Mouse (Mus musculus) kidney, embryonic 15.5 days (tissue): ENCODE data around the gene Clca3a1. TPM values are rescaled to one million over a fixed set of nuclear protein-coding genes. Genes with fewer than 3 reads are reported as not detected.
A peak's percentile ranks its signal among the peaks of the same experiment; 100 is the strongest.
"Not testable (repeated sequence)": the region's sequence is repeated elsewhere in the genome, so short reads cannot be mapped to it uniquely, and the experiment has no call there.

Experiments
- ATAC-seq: fragments of 200-750 bp; cut with Nextera tagmentation; replicated peaks from 2 replicates; pipeline ENCODE4 v1.8.0; 2017; ENCODE audit warnings: moderate TSS enrichment; ENCODE audit not compliant: low FRiP score
- H3K27ac ChIP-seq: fragments of 300-500 bp; sonication (generic); 2 replicates; pipeline ENCODE4 v1.5.1; 2015; ENCODE audit warnings: mild to moderate bottlenecking, inconsistent platforms
- H3K27me3 ChIP-seq: fragments of 300-500 bp; sonication (generic); 2 replicates; pipeline ENCODE4 v1.6.1; 2015; ENCODE audit warnings: inconsistent platforms
- H3K36me3 ChIP-seq: fragments of 300-500 bp; sonication (generic); 2 replicates; pipeline ENCODE4 v1.6.1; 2015; ENCODE audit warnings: inconsistent platforms
- H3K4me1 ChIP-seq: fragments of 300-500 bp; sonication (generic); 2 replicates; pipeline ENCODE4 v1.6.1; 2015; ENCODE audit warnings: inconsistent platforms
- H3K4me2 ChIP-seq: fragments of 300-500 bp; sonication (generic); 2 replicates; pipeline ENCODE4 v1.6.1; 2015; ENCODE audit warnings: moderate library complexity, mild to moderate bottlenecking, inconsistent platforms
- H3K4me3 ChIP-seq: fragments of 300-500 bp; sonication (generic); replicated peaks from 2 replicates; pipeline ENCODE4 v1.5.1; 2015; ENCODE audit warnings: mild to moderate bottlenecking, inconsistent platforms
- H3K9ac ChIP-seq: fragments of 300-500 bp; sonication (generic); 2 replicates; pipeline ENCODE4 v1.6.1; 2015; ENCODE audit warnings: mild to moderate bottlenecking, inconsistent platforms
- H3K9me3 ChIP-seq: fragments of 300-500 bp; sonication (generic); replicated peaks from 2 replicates; pipeline ENCODE4 v1.6.1; 2016; ENCODE audit warnings: inconsistent platforms
- WGBS: fragments of 180-500 bp; shearing (Covaris S2); methylation state at CpG from one replicate; pipeline ENCODE4 v1.1.7; 2015; ENCODE audit warnings: mixed read lengths; 5-methylcytosine and 5-hydroxymethylcytosine counted together
- polyA plus RNA-seq: library from polyadenylated mRNA; unstranded; fragments of >200 nt; fragmentation: Nextera tagmentation; extraction: Ambion mirVana; gene quantifications from 2 replicates; pipeline ENCODE4 v1.2.1, GENCODE M21; 2015

Gene Clca3a1
- polyA plus RNA-seq, 1 experiment from 2014 or later: 11.4 TPM

GRCm38 (mm10) chr3:144747706-144748105 is 13.1 kb downstream of the Clca3a1 start:
- not testable (repeated sequence) for H3K9me3 ChIP-seq, H3K36me3 ChIP-seq, H3K4me3 ChIP-seq, H3K27ac ChIP-seq, H3K4me1 ChIP-seq, H3K9ac ChIP-seq, H3K4me2 ChIP-seq, ATAC-seq, H3K27me3 ChIP-seq
- WGBS: 60% methylated on average over 3 of the region's 3 CpGs

- H3K9me3 ChIP-seq, H3K4me1 ChIP-seq, H3K27me3 ChIP-seq, ATAC-seq, H3K9ac ChIP-seq, H3K36me3 ChIP-seq, H3K4me2 ChIP-seq, H3K4me3 ChIP-seq, H3K27ac ChIP-seq: not testable (repeated sequence)
- 78% methylated on average over 24 of the region's 24 CpGs for WGBS
Observed at GRCm38 (mm10) chr3:144738396-144738795, 22.4 kb downstream of the Clca3a1 start.

GRCm38 (mm10) chr3:144736831-144737230 is 23.9 kb downstream of the Clca3a1 start:
- 27% methylated on average over 9 of the region's 9 CpGs for WGBS
- no peak overlapping the region for H3K27ac ChIP-seq
- no peaks in the 10 kb centered on the region for H3K4me1 ChIP-seq
- no peaks in the 10 kb centered on the region for H3K27me3 ChIP-seq
- H3K9me3 ChIP-seq: no peaks in the 10 kb centered on the region
- ATAC-seq: no peak
- no peak overlapping the region for H3K4me2 ChIP-seq
- H3K36me3 ChIP-seq: no peaks in the 10 kb centered on the region
- H3K4me3 ChIP-seq: no peak overlapping the region
- H3K9ac ChIP-seq: no peak overlapping the region

GRCm38 (mm10) chr3:144723455-144723854 is 37.3 kb downstream of the Clca3a1 start:
- peaks cover 17% of the 10 kb centered on the region for H3K4me1 ChIP-seq
- ATAC-seq: no peak
- H3K9me3 ChIP-seq: no peaks in the 10 kb centered on the region
- H3K4me3 ChIP-seq: no peak overlapping the region
- no peaks in the 10 kb centered on the region for H3K27me3 ChIP-seq
- no peak overlapping the region for H3K9ac ChIP-seq
- no peak overlapping the region for H3K27ac ChIP-seq
- H3K4me2 ChIP-seq: no peak overlapping the region
- no peaks in the 10 kb centered on the region for H3K36me3 ChIP-seq
- WGBS: 45% methylated on average over 4 of the region's 4 CpGs

- 87% methylated on average over 3 of the region's 3 CpGs for WGBS
- not testable (repeated sequence) for H3K4me2 ChIP-seq, H3K36me3 ChIP-seq, H3K27me3 ChIP-seq, H3K9me3 ChIP-seq, H3K9ac ChIP-seq, H3K27ac ChIP-seq, ATAC-seq, H3K4me3 ChIP-seq
- H3K4me1 ChIP-seq: peaks cover 23% of the 10 kb centered on the region
Observed at GRCm38 (mm10) chr3:144722566-144722965, 38.2 kb downstream of the Clca3a1 start.

- WGBS: 72% methylated on average over 9 of the region's 9 CpGs
- Histone ChIP-seq H3K4me1 (peaks cover 24% of the 10 kb centered on the region), H3K9ac (no peak overlapping the region), H3K36me3 (no peaks in the 10 kb centered on the region), H3K4me3 (no peak overlapping the region), H3K4me2 (no peak overlapping the region), H3K27me3 (no peaks in the 10 kb centered on the region), H3K27ac (no peak overlapping the region), H3K9me3 (no peaks in the 10 kb centered on the region)
- ATAC-seq: no peak
Observed at GRCm38 (mm10) chr3:144721860-144722256, 38.9 kb downstream of the Clca3a1 start.

- peak overlapping the region; percentile 84 for H3K4me2 ChIP-seq
- no peak overlapping the region for H3K9ac ChIP-seq
Observed at GRCm38 (mm10) chr3:144721077-144721859, 39.5 kb downstream of the Clca3a1 start.

GRCm38 (mm10) chr3:144719901-144720747 is 40.7 kb downstream of the Clca3a1 start, which contains the start of gene Sh3glb1:
Gene Sh3glb1, minus strand, starts transcription at chr3:144720335.
- H3K27me3 ChIP-seq: no peaks in the 10 kb centered on the region
- H3K9ac ChIP-seq: peak within 1 kb of the TSS; percentile 88

More at GRCm38 (mm10) chr3:144721077-144721859, 39.5 kb downstream of the Clca3a1 start:
- peak overlapping the region; percentile 99 for H3K27ac ChIP-seq
- peak overlapping the region; percentile 88 for H3K4me3 ChIP-seq
- no peak for ATAC-seq
- no peaks in the 10 kb centered on the region for H3K36me3 ChIP-seq
- peaks cover 29% of the 10 kb centered on the region for H3K4me1 ChIP-seq
- 77% methylated on average over 10 of the region's 10 CpGs for WGBS
- no peaks in the 10 kb centered on the region for H3K9me3 ChIP-seq
- H3K27me3 ChIP-seq: no peaks in the 10 kb centered on the region

GRCm38 (mm10) chr3:144719088-144719900 is 41.5 kb downstream of the Clca3a1 start:
- H3K36me3 ChIP-seq: no peaks in the 10 kb centered on the region
- ATAC-seq: peak; percentile 68; the same call in 1 of the 2 replicates
- under 1% methylated on average over 30 of the region's 56 CpGs for WGBS

More at GRCm38 (mm10) chr3:144719901-144720747, 40.7 kb downstream of the Clca3a1 start, which contains the start of gene Sh3glb1:
- Histone ChIP-seq H3K36me3 (no peaks in the 10 kb centered on the region), H3K4me1 (peaks cover 36% of the 10 kb centered on the region), H3K4me3 (peak within 1 kb of the TSS; percentile 88), H3K9me3 (no peaks in the 10 kb centered on the region), H3K27ac (peak within 1 kb of the TSS; percentile 99), H3K4me2 (peak within 1 kb of the TSS; percentile 84)
- under 1% methylated on average over 91 of the region's 98 CpGs for WGBS
- ATAC-seq: peak; percentile 92

GRCm38 (mm10) chr3:144718706-144719087 is 42.1 kb downstream of the Clca3a1 start:
- Histone ChIP-seq H3K9ac (peak overlapping the region; percentile 88), H3K4me3 (peak overlapping the region; percentile 88), H3K4me1 (peaks cover 44% of the 10 kb centered on the region), H3K9me3 (no peaks in the 10 kb centered on the region), H3K27ac (peak overlapping the region; percentile 99), H3K4me2 (peak overlapping the region; percentile 84), H3K27me3 (no peaks in the 10 kb centered on the region), H3K36me3 (peaks cover 2% of the 10 kb centered on the region; the same call in 1 of the 2 replicates)
- no peak for ATAC-seq
- WGBS: 5% methylated on average over 7 of the region's 7 CpGs

More at GRCm38 (mm10) chr3:144719088-144719900, 41.5 kb downstream of the Clca3a1 start:
- peaks cover 41% of the 10 kb centered on the region for H3K4me1 ChIP-seq
- peak overlapping the region; percentile 88 for H3K4me3 ChIP-seq
- H3K4me2 ChIP-seq: peak overlapping the region; percentile 84
- H3K9me3 ChIP-seq: no peaks in the 10 kb centered on the region
- H3K27me3 ChIP-seq: no peaks in the 10 kb centered on the region
- peak overlapping the region; percentile 99 for H3K27ac ChIP-seq
- H3K9ac ChIP-seq: peak overlapping the region; percentile 88

- WGBS: 83% methylated on average over 6 of the region's 6 CpGs
- H3K4me2 ChIP-seq: peak overlapping the region; percentile 22; the same call in 1 of the 2 replicates
- H3K27ac ChIP-seq: no peak overlapping the region
- H3K27me3 ChIP-seq: no peaks in the 10 kb centered on the region
- no peak overlapping the region for H3K4me3 ChIP-seq
- peaks cover 5% of the 10 kb centered on the region; the same call in 1 of the 2 replicates for H3K36me3 ChIP-seq
- peaks cover 44% of the 10 kb centered on the region for H3K4me1 ChIP-seq
- no peak overlapping the region for H3K9ac ChIP-seq
- ATAC-seq: no peak
- no peaks in the 10 kb centered on the region for H3K9me3 ChIP-seq
Observed at GRCm38 (mm10) chr3:144717835-144718234, 42.9 kb downstream of the Clca3a1 start.
